ENCODE assay signal across 8 mouse cellular contexts in genomic region chr2:156516678-156517077, GRCm38 (mm10). TPM values are rescaled to one million over a fixed set of nuclear protein-coding genes. Genes with fewer than 3 reads are reported as not detected.
DNase-seq lines count a peak whose midpoint lies in the region; ATAC-seq and TF ChIP-seq lines count a peak whose summit lies in the region.
"Not testable (repeated sequence)": the region's sequence is repeated elsewhere in the genome, so short reads cannot be mapped to it uniquely, and the experiment has no call there.

No protein-coding gene starts in this region.

- H3K27ac ChIP-seq in heart, embryonic 12.5 days (ENCODE audit: poor library complexity, severe bottlenecking); hindbrain, postnatal 0 days; kidney, postnatal 0 days; liver, embryonic 16.5 days (ENCODE audit: low read length); midbrain, embryonic 15.5 days: not testable (repeated sequence)

- H3K4me2 ChIP-seq in heart, embryonic 12.5 days; hindbrain, postnatal 0 days (ENCODE audit: low read depth, low read length); kidney, postnatal 0 days (ENCODE audit: low read length); liver, embryonic 16.5 days (ENCODE audit: low read depth, low read length); midbrain, embryonic 15.5 days: not testable (repeated sequence)

- H3K36me3 ChIP-seq in heart, embryonic 12.5 days; liver, embryonic 16.5 days (ENCODE audit: control insufficient read depth, insufficient read depth): not testable (repeated sequence)
- H3K36me3 ChIP-seq in hindbrain, postnatal 0 days (ENCODE audit: insufficient read depth, low read length), result peaks cover 28% of the 10 kb centered on the region; the same call in 1 of the 2 replicates
- peaks cover 11% of the 10 kb centered on the region; the same call in 1 of the 2 replicates for H3K36me3 ChIP-seq in kidney, postnatal 0 days (ENCODE audit: insufficient read depth, low read length)
- peaks cover 29% of the 10 kb centered on the region for H3K36me3 ChIP-seq in midbrain, embryonic 15.5 days (replicated peaks)

- peak; percentile 57; the same call in 1 of the 2 replicates for ATAC-seq in erythroid progenitor cell, adult 5-6 weeks (replicated peaks; ENCODE audit: low FRiP score, poor library complexity, severe bottlenecking)
- ATAC-seq in heart, embryonic 12.5 days (ENCODE audit: insufficient number of reproducible peaks, low FRiP score), result peak; percentile 79; the same call in 1 of the 2 replicates
- ATAC-seq in hindbrain, postnatal 0 days, result peak; percentile 87
- peak; percentile 82 for ATAC-seq in kidney, postnatal 0 days (replicated peaks; ENCODE audit: low FRiP score, low read depth)
- ATAC-seq in liver, embryonic 16.5 days (ENCODE audit: low read depth), result peak; percentile 47; the same call in 1 of the 2 replicates
- ATAC-seq in midbrain, embryonic 15.5 days (replicated peaks), result peak; percentile 90
- ATAC-seq in neutrophil, adult 5-6 weeks (ENCODE audit: extremely low read depth, insufficient number of reproducible peaks, low FRiP score, poor library complexity, severe bottlenecking), result peak; percentile 30

- not testable (repeated sequence) for H3K27me3 ChIP-seq in heart, embryonic 12.5 days (replicated peaks); hindbrain, postnatal 0 days (ENCODE audit: insufficient read depth, low read length); kidney, postnatal 0 days (ENCODE audit: insufficient read depth, low read length); liver, embryonic 16.5 days (ENCODE audit: control insufficient read depth, insufficient read depth, low read depth, low read length); midbrain, embryonic 15.5 days (replicated peaks)

- H3K4me1 ChIP-seq in heart, embryonic 12.5 days (replicated peaks); hindbrain, postnatal 0 days (ENCODE audit: insufficient read depth, low read length); kidney, postnatal 0 days (replicated peaks; ENCODE audit: insufficient read depth, low read length); liver, embryonic 16.5 days (ENCODE audit: control insufficient read depth, low read depth, low read length); midbrain, embryonic 15.5 days: not testable (repeated sequence)

- H3K4me3 ChIP-seq in heart, embryonic 12.5 days; hindbrain, postnatal 0 days (ENCODE audit: low read length); kidney, postnatal 0 days (replicated peaks; ENCODE audit: low read depth, low read length); liver, embryonic 16.5 days (ENCODE audit: low read depth, low read length); midbrain, embryonic 15.5 days: not testable (repeated sequence)

- not testable (repeated sequence) for H3K9me3 ChIP-seq in heart, embryonic 12.5 days (replicated peaks); hindbrain, postnatal 0 days (ENCODE audit: low read length); kidney, postnatal 0 days (replicated peaks; ENCODE audit: low read length); liver, embryonic 16.5 days (replicated peaks; ENCODE audit: control insufficient read depth, low read length); midbrain, embryonic 15.5 days

- DNase-seq in 416B (ENCODE audit: low read depth), result peak; percentile 13
- not testable (repeated sequence) for DNase-seq in hindbrain, postnatal 0 days (ENCODE audit: low spot score); kidney, postnatal 0 days (ENCODE audit: low spot score)

- whole genome bisulfite sequencing in heart, embryonic 12.5 days, result 79% methylated on average over 2 of the region's 2 CpGs
- 73% methylated on average over 2 of the region's 2 CpGs for WGBS in hindbrain, postnatal 0 days
- WGBS in kidney, postnatal 0 days, result 78% methylated on average over 2 of the region's 2 CpGs
- WGBS in liver, embryonic 16.5 days (ENCODE audit: insufficient replicate concordance), result 56% methylated on average over 2 of the region's 2 CpGs
- 84% methylated on average over 2 of the region's 2 CpGs for WGBS in midbrain, embryonic 15.5 days

- not testable (repeated sequence) for H3K9ac ChIP-seq in heart, embryonic 12.5 days; hindbrain, postnatal 0 days (replicated peaks; ENCODE audit: low read length); kidney, postnatal 0 days (ENCODE audit: low read depth, low read length); liver, embryonic 16.5 days (ENCODE audit: low read depth, low read length); midbrain, embryonic 15.5 days

- not testable (repeated sequence) for TF ChIP-seq CTCF in hindbrain, postnatal 0 days (IDR thresholded peaks at IDR 0.05; ENCODE audit: low read depth); kidney, postnatal 0 days (IDR thresholded peaks at IDR 0.05; ENCODE audit: low read depth)

RNA-seq across cellular contexts. Expression of gene Aar2, which starts 30.7 kb away (rescaled TPM):
- 2.5 and 3.2 TPM in 2 replicates for total RNA-seq in erythroid progenitor cell, adult 5-6 weeks (2015; ENCODE audit: low replicate concordance)
- total RNA-seq in erythroid progenitor cell, adult 5-6 weeks (2017; ENCODE audit: low replicate concordance), result 1.2 and 3.6 TPM in 2 replicates
- polyA plus RNA-seq in heart, embryonic 12.5 days (2016; fragmentation: Nextera tagmentation; extraction: Ambion mirVana), result 22.8 and 25.2 TPM in 2 replicates
- total RNA-seq in hindbrain, postnatal 0 days (2014; rRNA removed), result 47.4 and 61.6 TPM in 2 replicates
- 39.2 and 40.3 TPM in 2 replicates for polyA plus RNA-seq in hindbrain, postnatal 0 days (2015; fragmentation: Nextera tagmentation; extraction: Ambion mirVana)
- 30.0 and 32.7 TPM in 2 replicates for polyA plus RNA-seq in kidney, postnatal 0 days (2015; fragmentation: Nextera tagmentation; extraction: Ambion mirVana)
- 12.4 and 12.6 TPM in 2 replicates for polyA plus RNA-seq in liver, embryonic 16.5 days (2015; fragmentation: Nextera tagmentation; extraction: Ambion mirVana)
- polyA plus RNA-seq in midbrain, embryonic 15.5 days (2015; fragmentation: Nextera tagmentation; extraction: Ambion mirVana), result 46.1 and 47.9 TPM in 2 replicates
- 10.5 and 11.2 TPM in 2 replicates for total RNA-seq in neutrophil, adult 5-6 weeks (2017)

Comparison
In these comparisons a context has a peak if more than half of its experiments do, and no peak if none do; other contexts are left out.
1. ATAC-seq: peak in every context shown above with its lines; median percentile 90 in midbrain, embryonic 15.5 days; 87 in hindbrain, postnatal 0 days; 82 in kidney, postnatal 0 days; 79 in heart, embryonic 12.5 days; 57 in erythroid progenitor cell, adult 5-6 weeks; 47 in liver, embryonic 16.5 days; 30 in neutrophil, adult 5-6 weeks.